Mouse (Mus musculus) 3T3-L1 (cell line): ENCODE results near the gene Mrps11.

ENCODE experiments used
- DNase-seq: peaks from one replicate; pipeline ENCODE4 v3.0.0-alpha.2; 2015; ENCODE audit warnings: low read depth, low spot score

The Mrps11 gene

GRCm38 (mm10) chr7:78793895-78794570 is 11.1 kb downstream of the Mrps11 start:
- no peak for DNase-seq

GRCm38 (mm10) chr7:78794571-78795092 is 11.7 kb downstream of the Mrps11 start:
- DNase-seq = no peak

GRCm38 (mm10) chr7:78796624-78797023 is 13.7 kb downstream of the Mrps11 start:
- DNase-seq = no peak

- DNase-seq = no peak
Observed at GRCm38 (mm10) chr7:78797843-78798455, 15.0 kb downstream of the Mrps11 start.

- DNase-seq = no peak
Observed at GRCm38 (mm10) chr7:78799730-78800496, 17.0 kb downstream of the Mrps11 start.

- DNase-seq = no peak
Observed at GRCm38 (mm10) chr7:78803841-78804240, 20.9 kb downstream of the Mrps11 start.

- no peak for DNase-seq
Observed at GRCm38 (mm10) chr7:78807192-78807591, 24.3 kb downstream of the Mrps11 start.

- DNase-seq = no peak
Observed at GRCm38 (mm10) chr7:78813791-78814190, 30.9 kb downstream of the Mrps11 start.

GRCm38 (mm10) chr7:78814766-78815165 is 31.8 kb downstream of the Mrps11 start:
- DNase-seq = no peak

GRCm38 (mm10) chr7:78818336-78818735 is 35.4 kb downstream of the Mrps11 start:
- DNase-seq = no peak

GRCm38 (mm10) chr7:78826682-78827385 is 43.9 kb downstream of the Mrps11 start:
- DNase-seq = no peak

- DNase-seq = no peak
Observed at GRCm38 (mm10) chr7:78827749-78828362, 44.9 kb downstream of the Mrps11 start.

GRCm38 (mm10) chr7:78835656-78836055 is 52.7 kb downstream of the Mrps11 start:
- no peak for DNase-seq

- DNase-seq = no peak
Observed at GRCm38 (mm10) chr7:78837250-78837649, 54.3 kb downstream of the Mrps11 start.

GRCm38 (mm10) chr7:78841601-78842000 is 58.7 kb downstream of the Mrps11 start:
- DNase-seq = no peak
